Mouse (Mus musculus) liver, adult 2 months (tissue): ENCODE results near the gene Hal.

Experiments used
- CTCF ChIP-seq: fragments of 200-500 bp; IDR thresholded peaks from 2 replicates; pipeline ENCODE4 v1.5.1; 2011; ENCODE audit warnings: low read depth, low read length, control low read depth
- POLR2A ChIP-seq: fragments of 200-500 bp; IDR thresholded peaks from 2 replicates; pipeline ENCODE4 v1.6.1; 2011; ENCODE audit warnings: low read length, control low read depth; ENCODE audit not compliant: insufficient read depth; ENCODE audit errors: extremely low read depth

- TF ChIP-seq CTCF (no peak), POLR2A (no peak)
These were observed 12.8 kb downstream of the Hal start for GRCm38 (mm10) chr10:93501346-93501745.
